Mouse (Mus musculus) liver, postnatal 0 days (tissue): ENCODE data around the gene Lats2.

Experiments
- CTCF ChIP-seq: sonication (generic); IDR thresholded peaks from 2 replicates; pipeline ENCODE4 v1.5.1; 2016; ENCODE audit warnings: antibody characterized with exemption, low read depth
- EP300 ChIP-seq: IDR thresholded peaks from 2 replicates; pipeline ENCODE4 v1.6.1; 2016; ENCODE audit warnings: antibody characterized with exemption, low read depth, mild to moderate bottlenecking

DNA sequence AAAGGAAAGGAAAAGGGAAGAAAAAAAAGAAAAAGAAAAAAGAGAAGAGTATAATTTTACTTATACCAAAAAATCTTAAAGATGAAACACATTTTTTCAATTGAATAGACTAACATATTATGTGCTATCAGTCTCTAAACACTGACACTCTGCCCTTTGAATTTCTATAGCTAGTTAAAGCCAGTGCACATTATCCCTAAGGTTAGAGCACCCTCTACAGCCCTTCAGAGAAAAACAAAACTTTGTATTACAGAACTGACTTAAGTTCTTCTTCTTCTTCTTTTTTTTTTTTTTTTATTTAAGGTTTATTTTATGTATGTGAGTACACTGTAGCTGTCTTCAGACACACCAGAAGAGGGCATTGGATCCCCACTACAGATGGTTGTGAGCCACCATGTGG lies 108.7 kb downstream of the Lats2 start:
- peak; percentile 29 for TF ChIP-seq CTCF
- TF ChIP-seq EP300, result no peak
